8 mouse cellular contexts compared by ENCODE assay signal in genomic region chr13:34131708-34132060, GRCm38 (mm10). TPM values are rescaled to one million over a fixed set of nuclear protein-coding genes. Genes with fewer than 3 reads are reported as not detected.
DNase-seq lines count a peak whose midpoint lies in the region; ATAC-seq lines count a peak whose summit lies in the region.

No protein-coding gene starts in this region.

- peak overlapping the region; percentile 67 for H3K4me3 ChIP-seq in embryonic facial prominence, embryonic 13.5 days
- H3K4me3 ChIP-seq in hindbrain, embryonic 15.5 days, result peak overlapping the region; percentile 89
- H3K4me3 ChIP-seq in liver, embryonic 12.5 days, result peak overlapping the region; percentile 56
- H3K4me3 ChIP-seq in neural tube, embryonic 14.5 days (ENCODE audit: low read depth, low read length), result peak overlapping the region; percentile 93

- WGBS in embryonic facial prominence, embryonic 13.5 days, result 1% methylated on average over 10 of the region's 10 CpGs
- WGBS in hindbrain, embryonic 15.5 days, result under 1% methylated on average over 10 of the region's 10 CpGs
- 3% methylated on average over 10 of the region's 10 CpGs for WGBS in liver, embryonic 12.5 days (ENCODE audit: insufficient replicate concordance)
- under 1% methylated on average over 10 of the region's 10 CpGs for WGBS in neural tube, embryonic 14.5 days

- peak; percentile 76 to 91 for DNase-seq in cerebellum, postnatal 14 days
- DNase-seq in cerebellum, adult 18-20 months, result no peak
- DNase-seq in urinary bladder, adult 2 months (ENCODE audit: low spot score), result no peak

- H3K4me1 ChIP-seq in embryonic facial prominence, embryonic 13.5 days, result peaks cover 48% of the 10 kb centered on the region
- H3K4me1 ChIP-seq in hindbrain, embryonic 15.5 days (replicated peaks), result peaks cover 37% of the 10 kb centered on the region
- H3K4me1 ChIP-seq in liver, embryonic 12.5 days, result peaks cover 31% of the 10 kb centered on the region
- peaks cover 15% of the 10 kb centered on the region; the same call in 1 of the 2 replicates for H3K4me1 ChIP-seq in neural tube, embryonic 14.5 days (ENCODE audit: control insufficient read depth, insufficient read depth, low read length)

- H3K27ac ChIP-seq in embryonic facial prominence, embryonic 13.5 days, result peak overlapping the region; percentile 86
- H3K27ac ChIP-seq in hindbrain, embryonic 15.5 days (replicated peaks), result peak overlapping the region; percentile 99
- no peak overlapping the region for H3K27ac ChIP-seq in liver, embryonic 12.5 days
- peak overlapping the region; percentile 100 for H3K27ac ChIP-seq in neural tube, embryonic 14.5 days (ENCODE audit: low read depth, low read length)

- ATAC-seq in CD4-positive, CD25-positive, alpha-beta regulatory T cell, adult 4 months, result peak; percentile 63
- no peak for ATAC-seq in embryonic facial prominence, embryonic 13.5 days (ENCODE audit: insufficient number of reproducible peaks, insufficient read depth, low FRiP score, low TSS enrichment, low read depth)
- ATAC-seq in hindbrain, embryonic 15.5 days (ENCODE audit: low FRiP score, low read depth), result peak; percentile 25
- ATAC-seq in liver, embryonic 12.5 days, result no peak
- ATAC-seq in neural tube, embryonic 14.5 days (ENCODE audit: low read depth), result peak; percentile 29

- H3K36me3 ChIP-seq in embryonic facial prominence, embryonic 13.5 days, result no peaks in the 10 kb centered on the region
- no peaks in the 10 kb centered on the region for H3K36me3 ChIP-seq in hindbrain, embryonic 15.5 days
- no peaks in the 10 kb centered on the region for H3K36me3 ChIP-seq in liver, embryonic 12.5 days
- H3K36me3 ChIP-seq in neural tube, embryonic 14.5 days (ENCODE audit: control insufficient read depth, insufficient read depth, low read length), result no peaks in the 10 kb centered on the region; the same call in 1 of the 2 replicates

- H3K9me3 ChIP-seq in embryonic facial prominence, embryonic 13.5 days, result no peaks in the 10 kb centered on the region
- H3K9me3 ChIP-seq in hindbrain, embryonic 15.5 days, result no peaks in the 10 kb centered on the region
- no peaks in the 10 kb centered on the region for H3K9me3 ChIP-seq in liver, embryonic 12.5 days (replicated peaks)
- H3K9me3 ChIP-seq in neural tube, embryonic 14.5 days (ENCODE audit: control insufficient read depth, low read length), result no peaks in the 10 kb centered on the region

- H3K4me2 ChIP-seq in embryonic facial prominence, embryonic 13.5 days, result peak overlapping the region; percentile 84
- peak overlapping the region; percentile 85 for H3K4me2 ChIP-seq in hindbrain, embryonic 15.5 days
- H3K4me2 ChIP-seq in liver, embryonic 12.5 days, result peak overlapping the region; percentile 76
- H3K4me2 ChIP-seq in neural tube, embryonic 14.5 days (ENCODE audit: low read depth, low read length), result peak overlapping the region; percentile 69

- H3K9ac ChIP-seq in embryonic facial prominence, embryonic 13.5 days, result peak overlapping the region; percentile 75
- peak overlapping the region; percentile 99 for H3K9ac ChIP-seq in hindbrain, embryonic 15.5 days
- no peak overlapping the region for H3K9ac ChIP-seq in liver, embryonic 12.5 days
- peak overlapping the region; percentile 99 for H3K9ac ChIP-seq in neural tube, embryonic 14.5 days (replicated peaks; ENCODE audit: low read depth, low read length)

- H3K27me3 ChIP-seq in embryonic facial prominence, embryonic 13.5 days, result peaks cover 5% of the 10 kb centered on the region; the same call in 1 of the 2 replicates
- no peaks in the 10 kb centered on the region for H3K27me3 ChIP-seq in hindbrain, embryonic 15.5 days
- peaks cover 82% of the 10 kb centered on the region for H3K27me3 ChIP-seq in liver, embryonic 12.5 days (replicated peaks)
- H3K27me3 ChIP-seq in neural tube, embryonic 14.5 days (ENCODE audit: control insufficient read depth, insufficient read depth, low read length), result no peaks in the 10 kb centered on the region

RNA-seq across cellular contexts. Expression of gene Tubb2b, which starts 1.4 kb away (rescaled TPM):
- under 1 TPM; 0.59 to 0.72 TPM for polyA plus RNA-seq in CD4-positive, CD25-positive, alpha-beta regulatory T cell, adult 4 months (2017; shearing (Covaris generic))
- 45.6 and 46.3 TPM in 2 replicates for polyA plus RNA-seq in embryonic facial prominence, embryonic 13.5 days (2015; fragmentation: Nextera tagmentation; extraction: Ambion mirVana)
- polyA plus RNA-seq in hindbrain, embryonic 15.5 days (2015; fragmentation: Nextera tagmentation; extraction: Ambion mirVana), result 939 and 1,019 TPM in 2 replicates
- polyA plus RNA-seq in liver, embryonic 12.5 days (2016; fragmentation: Nextera tagmentation; extraction: Ambion mirVana), result 1.6 and 1.9 TPM in 2 replicates
- polyA plus RNA-seq in neural tube, embryonic 14.5 days (2014; fragmentation: Nextera tagmentation; extraction: Ambion mirVana), result 629 and 667 TPM in 2 replicates
- polyA plus RNA-seq in urinary bladder, adult 2 months (2012; rRNA removed), result 8.7 and 13.3 TPM in 2 replicates

RNA-seq across cellular contexts. Expression of gene Psmg4, which starts 31.1 kb away (rescaled TPM):
- polyA plus RNA-seq in CD4-positive, CD25-positive, alpha-beta regulatory T cell, adult 4 months (2017; shearing (Covaris generic)), result 10 to 100 TPM; 36.0 to 41.4 TPM
- 104 and 111 TPM in 2 replicates for polyA plus RNA-seq in embryonic facial prominence, embryonic 13.5 days (2015; fragmentation: Nextera tagmentation; extraction: Ambion mirVana)
- 78.1 and 82.6 TPM in 2 replicates for polyA plus RNA-seq in hindbrain, embryonic 15.5 days (2015; fragmentation: Nextera tagmentation; extraction: Ambion mirVana)
- polyA plus RNA-seq in liver, embryonic 12.5 days (2016; fragmentation: Nextera tagmentation; extraction: Ambion mirVana), result 55.2 and 60.4 TPM in 2 replicates
- polyA plus RNA-seq in neural tube, embryonic 14.5 days (2014; fragmentation: Nextera tagmentation; extraction: Ambion mirVana), result 77.8 and 87.4 TPM in 2 replicates
- polyA plus RNA-seq in urinary bladder, adult 2 months (2012; rRNA removed), result 61.5 and 69.2 TPM in 2 replicates

RNA-seq across cellular contexts. Expression of gene Tubb2a, which starts 53.9 kb away (rescaled TPM):
- 10 to 100 TPM; 17.8 to 20.1 TPM for polyA plus RNA-seq in CD4-positive, CD25-positive, alpha-beta regulatory T cell, adult 4 months (2017; shearing (Covaris generic))
- 133 and 136 TPM in 2 replicates for polyA plus RNA-seq in embryonic facial prominence, embryonic 13.5 days (2015; fragmentation: Nextera tagmentation; extraction: Ambion mirVana)
- polyA plus RNA-seq in hindbrain, embryonic 15.5 days (2015; fragmentation: Nextera tagmentation; extraction: Ambion mirVana), result 3,041 and 3,094 TPM in 2 replicates
- polyA plus RNA-seq in liver, embryonic 12.5 days (2016; fragmentation: Nextera tagmentation; extraction: Ambion mirVana), result 67.3 and 68.1 TPM in 2 replicates
- polyA plus RNA-seq in neural tube, embryonic 14.5 days (2014; fragmentation: Nextera tagmentation; extraction: Ambion mirVana), result 2,423 and 2,884 TPM in 2 replicates
- polyA plus RNA-seq in urinary bladder, adult 2 months (2012; rRNA removed), result 140 and 213 TPM in 2 replicates

Comparison
In these comparisons a context has a peak if more than half of its experiments do, and no peak if none do; other contexts are left out.
1. DNase-seq: peak in cerebellum, postnatal 14 days (2 of 2); none in cerebellum, adult 18-20 months (0 of 2) and urinary bladder, adult 2 months (single experiment).
2. ATAC-seq: peak in CD4-positive, CD25-positive, alpha-beta regulatory T cell, adult 4 months (single experiment), hindbrain, embryonic 15.5 days (single experiment) and neural tube, embryonic 14.5 days (single experiment); none in embryonic facial prominence, embryonic 13.5 days (single experiment) and liver, embryonic 12.5 days (single experiment).
3. RNA of gene Tubb2b, which starts 1.4 kb away (polyA plus RNA-seq): 939 to 1,019 TPM in hindbrain, embryonic 15.5 days and 629 to 667 TPM in neural tube, embryonic 14.5 days; 45.6 to 46.3 TPM in embryonic facial prominence, embryonic 13.5 days, 8.7 to 13.3 TPM in urinary bladder, adult 2 months, 1.6 to 1.9 TPM in liver, embryonic 12.5 days and 0.59 to 0.72 TPM in CD4-positive, CD25-positive, alpha-beta regulatory T cell, adult 4 months; every median in the first group is over 10 times any median in the second.
4. RNA of gene Tubb2a, which starts 53.9 kb away (polyA plus RNA-seq): 3,041 to 3,094 TPM in hindbrain, embryonic 15.5 days and 2,423 to 2,884 TPM in neural tube, embryonic 14.5 days; 140 to 213 TPM in urinary bladder, adult 2 months, 133 to 136 TPM in embryonic facial prominence, embryonic 13.5 days, 67.3 to 68.1 TPM in liver, embryonic 12.5 days and 17.8 to 20.1 TPM in CD4-positive, CD25-positive, alpha-beta regulatory T cell, adult 4 months; every median in the first group is over 10 times any median in the second.
5. Peak in every context shown above with its lines, with median percentiles within 50 percentile points of each other: H3K4me2 ChIP-seq and H3K4me3 ChIP-seq.